Mouse (Mus musculus): ENCODE results near the gene Glrx3.

DNA sequence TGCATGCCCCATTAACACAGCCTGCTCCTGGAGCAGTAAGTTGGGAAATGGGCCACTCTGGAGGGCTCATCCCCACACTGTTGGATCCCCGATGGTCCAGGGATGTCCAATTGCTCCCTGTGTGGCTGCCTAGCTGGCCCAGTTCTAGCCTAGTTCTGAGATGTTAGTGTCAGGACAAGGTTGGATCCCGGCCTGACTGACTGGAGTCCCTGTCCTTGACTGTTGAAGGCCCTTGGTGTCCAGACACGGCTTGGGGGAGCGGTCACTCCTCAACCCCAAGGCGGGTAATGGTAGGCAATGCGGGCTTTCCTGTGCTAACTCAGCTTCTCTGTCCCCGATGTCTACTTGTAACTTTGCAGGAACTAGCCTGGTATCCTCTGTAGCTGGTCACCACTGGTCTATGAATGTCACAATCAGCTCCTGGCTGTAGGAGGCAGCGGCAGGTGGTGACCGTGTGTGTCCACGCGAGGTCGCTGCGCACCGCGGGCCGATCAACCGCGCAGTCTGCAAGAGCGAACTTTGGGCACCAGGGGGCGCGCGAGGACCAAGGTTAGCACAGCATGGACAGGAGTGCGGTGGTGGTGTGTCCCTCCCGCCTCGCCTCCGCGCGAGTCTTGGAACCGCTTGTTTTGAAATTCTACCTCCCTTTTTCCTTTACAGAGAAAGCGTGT is 40.7 kb downstream of the Glrx3 start:
- TF ChIP-seq GATA1 (IDR thresholded peaks at IDR 0.05; ENCODE audit: borderline replicate concordance, low read length) (no peak), FLI1 (IDR thresholded peaks at IDR 0.05; ENCODE audit: low read length) (no peak)
